Mouse (Mus musculus): Measurements from ENCODE around the gene Ankrd44. TPM values are rescaled to one million over a fixed set of nuclear protein-coding genes. Genes with fewer than 3 reads are reported as not detected.

Gene Ankrd44
- polyA plus RNA-seq, 1 experiment, result 2.2 TPM

DNA sequence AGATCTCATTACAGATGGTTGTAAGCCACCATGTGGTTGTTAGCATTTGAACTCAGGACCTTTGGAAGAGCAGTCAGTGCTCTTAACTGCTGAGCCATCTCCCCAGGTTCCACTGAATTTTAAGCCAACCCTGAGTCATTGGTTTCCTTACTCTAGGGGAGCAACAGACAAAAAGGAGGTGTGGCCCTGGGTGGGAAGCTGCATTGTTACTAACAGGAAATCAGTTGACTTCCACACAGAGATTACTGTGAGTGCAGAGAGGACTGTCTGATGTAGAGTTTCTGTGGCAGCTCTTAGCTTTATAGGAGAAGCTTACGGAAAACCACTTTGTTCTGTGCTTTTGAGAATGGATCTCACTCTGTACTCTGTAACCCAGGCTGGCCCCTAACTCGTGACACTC is 8.7 kb upstream of the Ankrd44 start:
- Histone ChIP-seq H3K27me3 (ENCODE audit: control insufficient read depth, insufficient read depth, insufficient read length) (no peaks in the 10 kb centered on the region), H3K79me3 (ENCODE audit: low read depth) (no peaks in the 10 kb centered on the region), H3ac (ENCODE audit: control insufficient read depth, insufficient read length, low read depth) (no peak overlapping the region), H3K36me3 (ENCODE audit: control insufficient read depth, insufficient read depth) (no peaks in the 10 kb centered on the region), H3K79me2 (ENCODE audit: control insufficient read depth, insufficient read depth) (no peaks in the 10 kb centered on the region), H3K4me3 (ENCODE audit: insufficient read depth, poor library complexity, severe bottlenecking) (no peak overlapping the region)
- TF ChIP-seq FOSL1 (IDR thresholded peaks at IDR 0.05; ENCODE audit: insufficient read depth, low read length, poor library complexity, severe bottlenecking) (no peak), MYOG (IDR thresholded peaks at IDR 0.05; ENCODE audit: control insufficient read depth, extremely low read depth, insufficient read length) (no peak), USF1 (IDR thresholded peaks at IDR 0.05; ENCODE audit: low read depth) (no peak), MAX (IDR thresholded peaks at IDR 0.05) (no peak), CTCF (IDR thresholded peaks at IDR 0.05; ENCODE audit: control insufficient read depth, insufficient read depth, insufficient read length) (no peak), MYOD1 (IDR thresholded peaks at IDR 0.05; ENCODE audit: control insufficient read depth, insufficient read length, low read depth) (no peak), CEBPB (IDR thresholded peaks at IDR 0.05; ENCODE audit: low read depth) (no peak)

DNA sequence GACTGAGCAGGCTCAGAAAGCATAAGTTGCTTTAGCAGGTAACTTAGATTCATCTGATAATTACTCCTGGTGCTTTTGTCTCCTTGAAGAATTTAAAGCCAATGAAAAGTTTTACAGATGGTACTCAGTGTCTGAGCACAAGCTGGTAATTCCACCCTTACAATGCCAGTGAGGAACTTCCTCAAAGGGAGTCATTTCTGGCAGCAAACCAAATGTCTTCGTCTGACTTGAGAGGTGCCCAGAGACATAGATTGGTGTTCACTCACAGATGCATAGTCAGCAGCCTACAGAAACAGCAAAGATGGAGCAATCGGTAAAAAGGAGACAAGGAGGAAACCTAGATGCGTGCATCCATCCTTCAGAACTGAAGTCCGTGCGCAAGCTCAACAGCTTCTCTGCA is 7.5 kb upstream of the Ankrd44 start:
- Histone ChIP-seq H3K79me2 (ENCODE audit: control insufficient read depth, insufficient read depth) (no peaks in the 10 kb centered on the region), H3K36me3 (ENCODE audit: control insufficient read depth, insufficient read depth) (no peaks in the 10 kb centered on the region), H3K79me3 (ENCODE audit: low read depth) (no peaks in the 10 kb centered on the region), H3K27me3 (ENCODE audit: control insufficient read depth, insufficient read depth, insufficient read length) (no peaks in the 10 kb centered on the region), H3K4me3 (ENCODE audit: insufficient read depth, poor library complexity, severe bottlenecking) (no peak overlapping the region), H3ac (ENCODE audit: control insufficient read depth, insufficient read length, low read depth) (no peak overlapping the region)
- TF ChIP-seq MAX (IDR thresholded peaks at IDR 0.05), result no peak
- TF ChIP-seq MYOG (IDR thresholded peaks at IDR 0.05; ENCODE audit: control insufficient read depth, extremely low read depth, insufficient read length), result no peak
- TF ChIP-seq FOSL1 (IDR thresholded peaks at IDR 0.05; ENCODE audit: insufficient read depth, low read length, poor library complexity, severe bottlenecking), result no peak
- no peak for TF ChIP-seq CTCF (IDR thresholded peaks at IDR 0.05; ENCODE audit: control insufficient read depth, insufficient read depth, insufficient read length)
- no peak for TF ChIP-seq MYOD1 (IDR thresholded peaks at IDR 0.05; ENCODE audit: control insufficient read depth, insufficient read length, low read depth)
- TF ChIP-seq CEBPB (IDR thresholded peaks at IDR 0.05; ENCODE audit: low read depth), result no peak
- no peak for TF ChIP-seq USF1 (IDR thresholded peaks at IDR 0.05; ENCODE audit: low read depth)

DNA sequence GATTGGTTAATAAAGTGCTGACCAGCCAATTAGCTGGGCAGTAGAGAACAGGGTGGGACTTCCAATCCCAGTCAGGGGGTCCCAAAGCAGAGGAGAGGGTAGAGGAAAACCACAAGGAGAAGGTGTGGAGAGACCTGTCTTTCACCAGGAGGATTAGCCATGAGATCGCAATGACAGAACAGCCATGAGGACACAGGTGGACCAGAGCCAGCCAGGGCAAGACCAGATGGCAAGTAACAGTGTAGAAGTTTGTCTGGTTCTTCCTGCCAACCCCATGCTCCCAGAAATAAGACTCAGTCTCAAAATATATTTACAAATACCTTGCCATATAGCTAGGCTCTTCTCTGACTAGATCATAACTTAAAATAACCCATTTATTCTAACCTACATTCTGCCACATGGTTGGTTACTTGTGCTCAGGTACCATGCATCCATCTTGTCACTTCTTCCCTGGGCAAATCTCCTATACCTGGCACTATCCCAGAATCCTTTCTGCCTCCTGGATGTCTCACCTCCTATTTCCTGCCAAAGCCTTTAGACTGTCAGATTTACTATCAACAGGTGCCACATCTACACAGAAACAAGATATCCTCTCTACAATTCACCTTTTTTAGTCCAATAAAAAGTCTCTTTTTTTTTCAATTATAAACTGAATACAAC is 6.4 kb upstream of the Ankrd44 start:
- no peak overlapping the region for H3K4me3 ChIP-seq (ENCODE audit: insufficient read depth, poor library complexity, severe bottlenecking)
- H3K79me3 ChIP-seq (ENCODE audit: low read depth), result no peaks in the 10 kb centered on the region
- no peaks in the 10 kb centered on the region for H3K79me2 ChIP-seq (ENCODE audit: control insufficient read depth, insufficient read depth)
- no peaks in the 10 kb centered on the region for H3K36me3 ChIP-seq (ENCODE audit: control insufficient read depth, insufficient read depth)
- no peak overlapping the region for H3ac ChIP-seq (ENCODE audit: control insufficient read depth, insufficient read length, low read depth)
- H3K27me3 ChIP-seq (ENCODE audit: control insufficient read depth, insufficient read depth, insufficient read length), result no peaks in the 10 kb centered on the region
- no peak for TF ChIP-seq USF1 (IDR thresholded peaks at IDR 0.05; ENCODE audit: low read depth)
- no peak for TF ChIP-seq MYOD1 (IDR thresholded peaks at IDR 0.05; ENCODE audit: control insufficient read depth, insufficient read length, low read depth)
- no peak for TF ChIP-seq CTCF (IDR thresholded peaks at IDR 0.05; ENCODE audit: control insufficient read depth, insufficient read depth, insufficient read length)
- no peak for TF ChIP-seq CEBPB (IDR thresholded peaks at IDR 0.05; ENCODE audit: low read depth)
- no peak for TF ChIP-seq FOSL1 (IDR thresholded peaks at IDR 0.05; ENCODE audit: insufficient read depth, low read length, poor library complexity, severe bottlenecking)

DNA sequence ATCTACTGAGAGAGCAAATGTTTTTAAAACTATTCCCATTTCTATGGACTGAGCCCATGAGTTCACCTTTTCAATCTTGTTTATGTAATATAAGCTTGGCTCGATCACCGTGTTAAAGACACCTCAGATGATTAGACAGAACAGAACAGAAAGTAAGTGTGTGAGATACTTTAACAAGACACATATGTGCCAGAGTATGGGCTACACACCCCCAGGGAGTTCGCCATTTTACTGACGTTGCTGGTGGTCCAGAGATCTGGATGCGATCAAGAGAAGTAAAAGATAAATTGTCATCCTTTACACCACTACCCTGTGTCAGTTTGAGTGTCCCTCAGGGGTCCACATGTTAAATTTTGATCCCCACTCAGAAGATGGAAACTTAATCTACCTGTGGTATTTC is 5.0 kb upstream of the Ankrd44 start:
- Histone ChIP-seq H3K79me3 (ENCODE audit: low read depth) (no peaks in the 10 kb centered on the region), H3K4me3 (ENCODE audit: insufficient read depth, poor library complexity, severe bottlenecking) (no peak overlapping the region), H3K27me3 (ENCODE audit: control insufficient read depth, insufficient read depth, insufficient read length) (no peaks in the 10 kb centered on the region), H3K79me2 (ENCODE audit: control insufficient read depth, insufficient read depth) (no peaks in the 10 kb centered on the region), H3K36me3 (ENCODE audit: control insufficient read depth, insufficient read depth) (no peaks in the 10 kb centered on the region), H3ac (ENCODE audit: control insufficient read depth, insufficient read length, low read depth) (no peak overlapping the region)
- TF ChIP-seq MYOG (IDR thresholded peaks at IDR 0.05; ENCODE audit: control insufficient read depth, extremely low read depth, insufficient read length) (no peak), CTCF (IDR thresholded peaks at IDR 0.05; ENCODE audit: control insufficient read depth, insufficient read depth, insufficient read length) (no peak), MAX (IDR thresholded peaks at IDR 0.05) (no peak), FOSL1 (IDR thresholded peaks at IDR 0.05; ENCODE audit: insufficient read depth, low read length, poor library complexity, severe bottlenecking) (no peak), CEBPB (IDR thresholded peaks at IDR 0.05; ENCODE audit: low read depth) (no peak), USF1 (IDR thresholded peaks at IDR 0.05; ENCODE audit: low read depth) (no peak), MYOD1 (IDR thresholded peaks at IDR 0.05; ENCODE audit: control insufficient read depth, insufficient read length, low read depth) (no peak)

DNA sequence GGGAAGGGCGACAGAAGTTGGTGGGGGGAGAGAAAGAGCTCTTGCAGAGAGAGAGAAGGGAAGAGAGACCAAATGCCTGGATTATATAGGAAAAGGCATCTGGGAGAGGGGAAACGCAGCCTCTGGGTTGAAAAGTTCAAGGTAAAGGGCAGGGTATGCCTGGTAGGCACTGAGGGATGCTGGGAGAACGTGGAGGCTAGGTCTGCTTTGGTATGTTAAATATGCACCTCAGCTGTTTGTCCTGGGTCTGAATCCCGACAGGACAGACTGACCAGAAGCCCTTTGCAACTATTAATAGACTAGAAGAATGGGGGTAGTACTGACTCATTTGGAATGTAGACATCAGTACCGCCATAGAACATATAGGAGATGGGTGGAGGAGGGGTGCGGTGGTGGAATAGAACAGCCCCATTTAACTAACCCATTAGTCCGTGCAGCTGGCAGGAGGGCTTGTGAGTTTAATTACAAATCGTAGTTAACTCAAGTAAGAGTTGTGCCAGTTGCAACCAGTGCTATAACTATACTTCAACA is 4.5 kb upstream of the Ankrd44 start:
- Histone ChIP-seq H3K4me3 (ENCODE audit: insufficient read depth, poor library complexity, severe bottlenecking) (no peak overlapping the region), H3ac (ENCODE audit: control insufficient read depth, insufficient read length, low read depth) (no peak overlapping the region), H3K79me2 (ENCODE audit: control insufficient read depth, insufficient read depth) (no peaks in the 10 kb centered on the region), H3K79me3 (ENCODE audit: low read depth) (no peaks in the 10 kb centered on the region), H3K27me3 (ENCODE audit: control insufficient read depth, insufficient read depth, insufficient read length) (no peaks in the 10 kb centered on the region), H3K36me3 (ENCODE audit: control insufficient read depth, insufficient read depth) (no peaks in the 10 kb centered on the region)
- TF ChIP-seq USF1 (IDR thresholded peaks at IDR 0.05; ENCODE audit: low read depth) (no peak), MYOD1 (IDR thresholded peaks at IDR 0.05; ENCODE audit: control insufficient read depth, insufficient read length, low read depth) (peak; percentile 33), CEBPB (IDR thresholded peaks at IDR 0.05; ENCODE audit: low read depth) (no peak)

DNA sequence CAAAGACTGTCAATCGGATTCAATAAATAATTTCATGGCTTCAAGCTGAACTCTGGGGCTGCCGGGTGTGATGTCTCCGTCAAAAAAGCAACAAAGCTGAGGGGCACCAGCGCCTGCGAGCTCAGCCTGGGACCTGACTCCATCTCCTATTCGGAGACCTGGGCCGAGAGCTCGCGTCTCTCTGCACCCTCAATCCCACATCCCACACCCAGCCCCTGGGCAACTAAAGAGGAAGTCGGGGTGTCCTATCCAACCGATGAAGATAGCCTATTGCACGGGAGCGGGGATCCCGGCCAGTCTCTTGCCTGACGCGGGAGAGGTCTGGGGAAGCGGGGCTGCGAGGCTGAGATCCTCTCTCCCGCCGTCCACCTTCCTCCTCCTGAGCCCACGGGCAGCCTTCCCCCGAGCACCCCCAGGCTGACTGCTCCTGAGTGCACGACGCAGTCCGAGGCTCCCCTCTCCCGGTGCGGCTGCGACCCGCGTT is 694 bp downstream of the Ankrd44 start:
- H3ac ChIP-seq (ENCODE audit: control insufficient read depth, insufficient read length, low read depth), result peak overlapping the region; percentile 67
- TF ChIP-seq CTCF (IDR thresholded peaks at IDR 0.05; ENCODE audit: control insufficient read depth, insufficient read depth, insufficient read length), result no peak
- no peak for TF ChIP-seq MYOD1 (IDR thresholded peaks at IDR 0.05; ENCODE audit: control insufficient read depth, insufficient read length, low read depth)
- TF ChIP-seq USF1 (IDR thresholded peaks at IDR 0.05; ENCODE audit: low read depth), result no peak
- no peak for TF ChIP-seq CEBPB (IDR thresholded peaks at IDR 0.05; ENCODE audit: low read depth)
- TF ChIP-seq MAX (IDR thresholded peaks at IDR 0.05), result no peak
- no peak for TF ChIP-seq FOSL1 (IDR thresholded peaks at IDR 0.05; ENCODE audit: insufficient read depth, low read length, poor library complexity, severe bottlenecking)
- TF ChIP-seq MYOG (IDR thresholded peaks at IDR 0.05; ENCODE audit: control insufficient read depth, extremely low read depth, insufficient read length), result no peak
- no peaks in the 10 kb centered on the region for H3K27me3 ChIP-seq (ENCODE audit: control insufficient read depth, insufficient read depth, insufficient read length)
- no peaks in the 10 kb centered on the region for H3K79me3 ChIP-seq (ENCODE audit: low read depth)
- peak overlapping the region; percentile 37 for H3K4me3 ChIP-seq (ENCODE audit: insufficient read depth, poor library complexity, severe bottlenecking)
- no peaks in the 10 kb centered on the region for H3K36me3 ChIP-seq (ENCODE audit: control insufficient read depth, insufficient read depth)
- no peaks in the 10 kb centered on the region for H3K79me2 ChIP-seq (ENCODE audit: control insufficient read depth, insufficient read depth)
